Mouse (Mus musculus) hindbrain, embryonic 13.5 days (tissue): ENCODE measurements around the gene Prpf3. TPM values are rescaled to one million over a fixed set of nuclear protein-coding genes. Genes with fewer than 3 reads are reported as not detected.

Source experiments
- ATAC-seq: fragments of 200-750 bp; cut with Nextera tagmentation; 2 replicates; pipeline ENCODE4 v1.8.0; 2017; ENCODE audit warnings: moderate TSS enrichment; ENCODE audit not compliant: low FRiP score
- H3K27ac ChIP-seq: fragments of 300-500 bp; sonication (generic); 2 replicates; pipeline ENCODE4 v1.5.1; 2015; ENCODE audit warnings: inconsistent platforms, mild to moderate bottlenecking, moderate library complexity
- H3K27me3 ChIP-seq: fragments of 300-500 bp; sonication (generic); 2 replicates; pipeline ENCODE4 v1.6.1; 2015; ENCODE audit warnings: mild to moderate bottlenecking, inconsistent platforms
- H3K36me3 ChIP-seq: fragments of 300-500 bp; sonication (generic); 2 replicates; pipeline ENCODE4 v1.6.1; 2015; ENCODE audit warnings: mild to moderate bottlenecking, inconsistent platforms
- H3K4me1 ChIP-seq: fragments of 300-500 bp; sonication (generic); replicated peaks from 2 replicates; pipeline ENCODE4 v1.6.1; 2015; ENCODE audit warnings: inconsistent platforms
- H3K4me2 ChIP-seq: fragments of 300-500 bp; sonication (generic); 2 replicates; pipeline ENCODE4 v1.6.1; 2015; ENCODE audit warnings: inconsistent platforms, mild to moderate bottlenecking, moderate library complexity
- H3K4me3 ChIP-seq: fragments of 300-500 bp; sonication (generic); 2 replicates; pipeline ENCODE4 v1.5.1; 2015; ENCODE audit warnings: mild to moderate bottlenecking, inconsistent platforms
- H3K9ac ChIP-seq: fragments of 300-500 bp; sonication (generic); 2 replicates; pipeline ENCODE4 v1.6.1; 2015; ENCODE audit warnings: mild to moderate bottlenecking, inconsistent platforms
- H3K9me3 ChIP-seq: fragments of 300-500 bp; sonication (generic); 2 replicates; pipeline ENCODE4 v1.6.1; 2016; ENCODE audit warnings: inconsistent platforms
- WGBS: fragments of 180-500 bp; shearing (Covaris S2); methylation state at CpG from one replicate; pipeline ENCODE4 v1.1.7; 2015; 5-methylcytosine and 5-hydroxymethylcytosine counted together
- polyA plus RNA-seq: library from polyadenylated mRNA; unstranded; fragments of >200 nt; fragmentation: Nextera tagmentation; extraction: Ambion mirVana; gene quantifications from 2 replicates; pipeline ENCODE4 v1.2.1, GENCODE M21; 2015

Prpf3 gene
- polyA plus RNA-seq, 1 experiment from 2014 or later: 39.7 TPM

GRCm38 (mm10) chr3:95851317-95851716 is 4.4 kb downstream of the Prpf3 start:
- Histone ChIP-seq H3K27me3 (no peaks in the 10 kb centered on the region), H3K4me2 (no peak overlapping the region), H3K4me3 (no peak overlapping the region), H3K9ac (no peak overlapping the region), H3K36me3 (peaks cover 68% of the 10 kb centered on the region), H3K27ac (no peak overlapping the region), H3K9me3 (no peaks in the 10 kb centered on the region), H3K4me1 (peaks cover 12% of the 10 kb centered on the region)
- no peak for ATAC-seq
- WGBS: 98% methylated on average over 8 of the region's 8 CpGs

GRCm38 (mm10) chr3:95850611-95851010 is 5.1 kb downstream of the Prpf3 start:
- WGBS: 94% methylated on average over 4 of the region's 4 CpGs
- peaks cover 9% of the 10 kb centered on the region for H3K4me1 ChIP-seq
- no peak overlapping the region for H3K9ac ChIP-seq
- peaks cover 74% of the 10 kb centered on the region for H3K36me3 ChIP-seq
- H3K9me3 ChIP-seq: no peaks in the 10 kb centered on the region
- no peak overlapping the region for H3K4me3 ChIP-seq
- ATAC-seq: no peak
- no peaks in the 10 kb centered on the region for H3K27me3 ChIP-seq
- H3K27ac ChIP-seq: no peak overlapping the region
- no peak overlapping the region for H3K4me2 ChIP-seq

- Histone ChIP-seq H3K4me1 (no peaks in the 10 kb centered on the region), H3K4me2 (no peak overlapping the region), H3K27ac (no peak overlapping the region), H3K36me3 (peaks cover 85% of the 10 kb centered on the region), H3K27me3 (no peaks in the 10 kb centered on the region), H3K9ac (no peak overlapping the region), H3K9me3 (no peaks in the 10 kb centered on the region), H3K4me3 (no peak overlapping the region)
- WGBS: 92% methylated on average over 3 of the region's 3 CpGs
- no peak for ATAC-seq
These were observed 13.0 kb downstream of the Prpf3 start for GRCm38 (mm10) chr3:95842503-95843214.

- H3K36me3 ChIP-seq: peaks cover 77% of the 10 kb centered on the region
- 92% methylated on average over 2 of the region's 2 CpGs for WGBS
- ATAC-seq: no peak
These were observed 16.4 kb downstream of the Prpf3 start for GRCm38 (mm10) chr3:95839250-95839649.

GRCm38 (mm10) chr3:95829053-95829452 is 26.6 kb downstream of the Prpf3 start:
- Histone ChIP-seq H3K4me1 (no peaks in the 10 kb centered on the region), H3K4me3 (no peak overlapping the region), H3K9me3 (no peaks in the 10 kb centered on the region), H3K4me2 (no peak overlapping the region), H3K27ac (no peak overlapping the region), H3K9ac (no peak overlapping the region), H3K27me3 (no peaks in the 10 kb centered on the region), H3K36me3 (peaks cover 62% of the 10 kb centered on the region)
- 97% methylated on average over 4 of the region's 4 CpGs for WGBS
- no peak for ATAC-seq

More at GRCm38 (mm10) chr3:95839250-95839649, 16.4 kb downstream of the Prpf3 start:
- H3K9ac ChIP-seq: no peak overlapping the region
- H3K9me3 ChIP-seq: no peaks in the 10 kb centered on the region
- H3K27ac ChIP-seq: no peak overlapping the region
- no peaks in the 10 kb centered on the region for H3K27me3 ChIP-seq
- no peak overlapping the region for H3K4me2 ChIP-seq
- H3K4me1 ChIP-seq: no peaks in the 10 kb centered on the region
- H3K4me3 ChIP-seq: no peak overlapping the region

GRCm38 (mm10) chr3:95826275-95826674 is 29.4 kb downstream of the Prpf3 start:
- Histone ChIP-seq H3K36me3 (peaks cover 37% of the 10 kb centered on the region), H3K4me1 (no peaks in the 10 kb centered on the region), H3K9me3 (no peaks in the 10 kb centered on the region), H3K4me2 (no peak overlapping the region), H3K27me3 (no peaks in the 10 kb centered on the region), H3K27ac (no peak overlapping the region), H3K9ac (no peak overlapping the region), H3K4me3 (no peak overlapping the region)
- ATAC-seq: no peak
- 72% methylated on average over 2 of the region's 2 CpGs for WGBS

- peaks cover 27% of the 10 kb centered on the region for H3K4me1 ChIP-seq
- peak overlapping the region; percentile 76 for H3K4me3 ChIP-seq
- H3K27me3 ChIP-seq: no peaks in the 10 kb centered on the region
- WGBS: 43% methylated on average over 10 of the region's 10 CpGs
- peak overlapping the region; percentile 100 for H3K27ac ChIP-seq
- peak overlapping the region; percentile 59 for H3K4me2 ChIP-seq
- no peaks in the 10 kb centered on the region for H3K36me3 ChIP-seq
- peak; percentile 5; the same call in 1 of the 2 replicates for ATAC-seq
- no peaks in the 10 kb centered on the region for H3K9me3 ChIP-seq
- H3K9ac ChIP-seq: peak overlapping the region; percentile 80
These were observed 35.4 kb downstream of the Prpf3 start for GRCm38 (mm10) chr3:95820046-95821010.

- Histone ChIP-seq H3K36me3 (no peaks in the 10 kb centered on the region), H3K9me3 (no peaks in the 10 kb centered on the region), H3K27me3 (no peaks in the 10 kb centered on the region), H3K9ac (peak overlapping the region; percentile 80), H3K27ac (peak overlapping the region; percentile 100), H3K4me1 (peaks cover 31% of the 10 kb centered on the region), H3K4me2 (peak overlapping the region; percentile 59), H3K4me3 (peak overlapping the region; percentile 76)
- peak; percentile 98 for ATAC-seq
- WGBS: under 1% methylated on average over 49 of the region's 49 CpGs
These were observed 36.2 kb downstream of the Prpf3 start for GRCm38 (mm10) chr3:95819351-95819985.

GRCm38 (mm10) chr3:95818571-95819288 is 37.0 kb downstream of the Prpf3 start, which contains the start of gene Rprd2:
Gene Rprd2, minus strand, starts transcription at chr3:95818863.
- Histone ChIP-seq H3K9ac (peak within 1 kb of the TSS; percentile 97), H3K27ac (peak within 1 kb of the TSS; percentile 100), H3K4me3 (peak within 1 kb of the TSS; percentile 76), H3K27me3 (no peaks in the 10 kb centered on the region), H3K36me3 (no peaks in the 10 kb centered on the region), H3K4me2 (peak within 1 kb of the TSS; percentile 60), H3K9me3 (no peaks in the 10 kb centered on the region), H3K4me1 (peaks cover 31% of the 10 kb centered on the region)
- ATAC-seq: peak; percentile 64
- under 1% methylated on average over 60 of the region's 60 CpGs for WGBS

- Histone ChIP-seq H3K27ac (peak overlapping the region; percentile 100), H3K9me3 (no peaks in the 10 kb centered on the region), H3K4me3 (peak overlapping the region; percentile 76), H3K4me1 (peaks cover 31% of the 10 kb centered on the region), H3K9ac (peak overlapping the region; percentile 97), H3K36me3 (no peaks in the 10 kb centered on the region), H3K27me3 (no peaks in the 10 kb centered on the region), H3K4me2 (peak overlapping the region; percentile 60)
- under 1% methylated on average over 21 of the region's 21 CpGs for WGBS
- ATAC-seq: peak; percentile 1; the same call in 1 of the 2 replicates
These were observed 37.6 kb downstream of the Prpf3 start for GRCm38 (mm10) chr3:95818026-95818511.

- Histone ChIP-seq H3K9me3 (no peaks in the 10 kb centered on the region), H3K4me2 (peak overlapping the region; percentile 60), H3K27ac (no peak overlapping the region), H3K4me1 (peaks cover 31% of the 10 kb centered on the region), H3K36me3 (0 out of 2 replicates have a peak, but pooled peaks cover 4% of the 10 kb centered on the region), H3K27me3 (no peaks in the 10 kb centered on the region), H3K4me3 (peak overlapping the region; percentile 17), H3K9ac (no peak overlapping the region)
- ATAC-seq: no peak
- 91% methylated on average over 3 of the region's 3 CpGs for WGBS
These were observed 39.0 kb downstream of the Prpf3 start for GRCm38 (mm10) chr3:95816681-95817080.
